Mouse (Mus musculus) CD4-positive naive resting alpha-beta T cell, adult 76 days (primary cell): ENCODE data around the gene Aire. TPM values are rescaled to one million over a fixed set of nuclear protein-coding genes. Genes with fewer than 3 reads are reported as not detected.

Source experiments
- total RNA-seq: library from RNA; stranded (reverse); gene quantifications from one replicate; pipeline ENCODE4 v1.2.4, GENCODE M21; 2023

Gene Aire
- 0.26 TPM for total RNA-seq

GRCm38 (mm10) chr10:78043406-78043836 lies at the start of gene Aire:
Aire (minus strand) TSS chr10:78043610.

GRCm38 (mm10) chr10:78069101-78070011 lies 25.9 kb upstream of the Aire start, which contains the start of gene Icosl:
Icosl (plus strand) TSS chr10:78069302.

GRCm38 (mm10) chr10:78041647-78042046 lies 1.8 kb downstream of the Aire start, which contains the start of gene Dnmt3l:
Dnmt3l (plus strand) TSS chr10:78041947.

GRCm38 (mm10) chr10:78009945-78010293 lies 33.5 kb downstream of the Aire start, which contains the start of gene Pfkl:
Pfkl (minus strand) TSS chr10:78010083.

Other genes starting within 250 kb of the Aire start
- gene Gm9639, start 248.5 kb downstream of the Aire start, total RNA-seq: not detected
- not detected for gene Gm19668, start 244.5 kb downstream of the Aire start, total RNA-seq
- gene Gm9507, start 231.8 kb downstream of the Aire start, total RNA-seq: not detected
- gene Gm2696, start 228.9 kb downstream of the Aire start, total RNA-seq: not detected
- not detected for gene Krtap10-4, start 216.5 kb downstream of the Aire start, total RNA-seq
- not detected for gene Krtap10-10, start 207.7 kb downstream of the Aire start, total RNA-seq
- not detected for gene Gm36176, start 196.8 kb downstream of the Aire start, total RNA-seq
- not detected for gene Gm10318, start 190.8 kb downstream of the Aire start, total RNA-seq
- not detected for gene Gm3285, start 181.6 kb downstream of the Aire start, total RNA-seq
- gene Lrrc3, start 141.1 kb downstream of the Aire start, total RNA-seq: not detected
- gene Trpm2, start 73.0 kb downstream of the Aire start, total RNA-seq: 4.7 TPM
- 6.0 TPM for gene 1810043G02Rik, start 65.1 kb downstream of the Aire start, total RNA-seq
- gene Pfkl, start 33.5 kb downstream of the Aire start, total RNA-seq: 110 TPM
- gene Dnmt3l, start 1.7 kb downstream of the Aire start, total RNA-seq: not detected
- gene Icosl, start 25.7 kb upstream of the Aire start, total RNA-seq: 20.0 TPM
- gene D10Jhu81e, start 126.2 kb upstream of the Aire start, total RNA-seq: 48.4 TPM
- gene Pwp2, start 141.5 kb upstream of the Aire start, total RNA-seq: 21.6 TPM
- gene Trappc10, start 201.0 kb upstream of the Aire start, total RNA-seq: 77.6 TPM